Mouse (Mus musculus) stomach, embryonic 16.5 days (tissue): ENCODE results near the gene Cldn11. TPM values are rescaled to one million over a fixed set of nuclear protein-coding genes. Genes with fewer than 3 reads are reported as not detected.

ENCODE experiments used
- ATAC-seq: fragments of 200-750 bp; cut with Nextera tagmentation; 2 replicates; pipeline ENCODE4 v1.8.0; 2017; ENCODE audit warnings: moderate number of reproducible peaks, moderate TSS enrichment; ENCODE audit not compliant: insufficient read depth, low FRiP score
- H3K27ac ChIP-seq: fragments of 300-500 bp; sonication (generic); 2 replicates; pipeline ENCODE4 v1.5.1; 2014; ENCODE audit warnings: low read length
- H3K27me3 ChIP-seq: fragments of 300-500 bp; sonication (generic); 2 replicates; pipeline ENCODE4 v1.6.1; 2014; ENCODE audit warnings: low read length, control low read depth, mixed read lengths; ENCODE audit not compliant: control insufficient read depth, insufficient read depth
- H3K36me3 ChIP-seq: fragments of 300-500 bp; sonication (generic); 2 replicates; pipeline ENCODE4 v1.6.1; 2014; ENCODE audit warnings: low read length; ENCODE audit not compliant: control insufficient read depth, insufficient read depth
- H3K4me1 ChIP-seq: fragments of 300-500 bp; sonication (generic); 2 replicates; pipeline ENCODE4 v1.6.1; 2014; ENCODE audit warnings: low read length, control low read depth, mixed read lengths; ENCODE audit not compliant: control insufficient read depth, insufficient read depth
- H3K4me2 ChIP-seq: fragments of 300-500 bp; sonication (generic); 2 replicates; pipeline ENCODE4 v1.6.1; 2014; ENCODE audit warnings: low read depth, low read length, mixed read lengths
- H3K4me3 ChIP-seq: fragments of 300-500 bp; sonication (generic); replicated peaks from 2 replicates; pipeline ENCODE4 v1.5.1; 2014; ENCODE audit warnings: mild to moderate bottlenecking, low read length
- H3K9ac ChIP-seq: fragments of 300-500 bp; sonication (generic); 2 replicates; pipeline ENCODE4 v1.6.1; 2014; ENCODE audit warnings: low read length
- H3K9me3 ChIP-seq: fragments of 300-500 bp; sonication (generic); replicated peaks from 2 replicates; pipeline ENCODE4 v1.6.1; 2016; ENCODE audit warnings: low read length, control low read depth; ENCODE audit not compliant: control insufficient read depth
- WGBS: fragments of 180-500 bp; shearing (Covaris S2); extraction: QIAGEN DNeasy Blood & Tissue Kit; methylation state at CpG from one replicate; pipeline ENCODE4 v1.1.7; 2014; 5-methylcytosine and 5-hydroxymethylcytosine counted together
- polyA plus RNA-seq: library from polyadenylated mRNA; unstranded; fragments of >200 nt; fragmentation: Nextera tagmentation; extraction: Ambion mirVana; gene quantifications from 2 replicates; pipeline ENCODE4 v1.2.1, GENCODE M21; 2015

Cldn11 gene
- polyA plus RNA-seq, 1 experiment from 2014 or later: 4.2 TPM

- WGBS: 43% methylated on average over 9 of the region's 9 CpGs
- Histone ChIP-seq H3K27me3 (no peaks in the 10 kb centered on the region), H3K4me3 (no peak overlapping the region), H3K36me3 (no peaks in the 10 kb centered on the region), H3K9me3 (no peaks in the 10 kb centered on the region), H3K4me1 (0 out of 2 replicates have a peak, but pooled peaks cover 5% of the 10 kb centered on the region), H3K27ac (no peak overlapping the region), H3K9ac (no peak overlapping the region), H3K4me2 (no peak overlapping the region)
- peak; percentile 20; the same call in 1 of the 2 replicates for ATAC-seq
Measured at GRCm38 (mm10) chr3:31212205-31213038, 62.7 kb downstream of the Cldn11 start.

- H3K4me2 ChIP-seq: no peak overlapping the region
- H3K36me3 ChIP-seq: no peaks in the 10 kb centered on the region
- WGBS: 36% methylated on average over 3 of the region's 3 CpGs
- H3K9ac ChIP-seq: no peak overlapping the region
- no peaks in the 10 kb centered on the region for H3K9me3 ChIP-seq
- no peaks in the 10 kb centered on the region for H3K27me3 ChIP-seq
- H3K4me1 ChIP-seq: 0 out of 2 replicates have a peak, but pooled peaks cover 5% of the 10 kb centered on the region
- H3K27ac ChIP-seq: no peak overlapping the region
- no peak for ATAC-seq
- H3K4me3 ChIP-seq: no peak overlapping the region
Measured at GRCm38 (mm10) chr3:31213802-31214201, 64.1 kb downstream of the Cldn11 start.

Other genes starting within 250 kb of the Cldn11 start
- 6.2 and 6.8 TPM in 2 replicates for gene Phc3, start 180.5 kb upstream of the Cldn11 start, polyA plus RNA-seq
- gene Prkci, start 154.2 kb upstream of the Cldn11 start, polyA plus RNA-seq: 40.3 and 41.9 TPM in 2 replicates
- gene Skil, start 54.9 kb upstream of the Cldn11 start, polyA plus RNA-seq: 20.8 and 21.3 TPM in 2 replicates
- 0.90 and 0.97 TPM in 2 replicates for gene Slc7a14, start 160.5 kb downstream of the Cldn11 start, polyA plus RNA-seq